Mouse (Mus musculus): ENCODE measurements around the gene Crybb1.

Gene Crybb1

DNA sequence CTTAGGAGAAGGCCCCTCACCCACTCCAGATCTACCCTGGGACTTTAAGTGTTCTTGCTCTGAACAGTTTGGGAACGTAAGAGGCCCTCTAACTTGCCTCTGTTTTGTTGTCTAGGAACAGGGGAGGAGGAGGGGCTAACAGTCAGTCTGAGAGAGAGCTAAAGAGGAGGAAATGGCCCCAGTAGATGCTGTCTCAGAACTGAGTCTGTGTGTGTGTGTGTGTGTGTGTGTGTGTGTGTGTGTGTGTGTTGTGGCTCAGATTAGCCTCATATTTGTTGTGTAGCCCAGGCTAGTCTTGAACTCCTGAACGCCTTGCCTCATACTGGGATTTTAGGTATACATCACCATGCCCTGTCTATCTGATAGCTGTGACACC lies 31.0 kb downstream of the Crybb1 start:
- DNase-seq (ENCODE audit: low read depth, low spot score): no peak

DNA sequence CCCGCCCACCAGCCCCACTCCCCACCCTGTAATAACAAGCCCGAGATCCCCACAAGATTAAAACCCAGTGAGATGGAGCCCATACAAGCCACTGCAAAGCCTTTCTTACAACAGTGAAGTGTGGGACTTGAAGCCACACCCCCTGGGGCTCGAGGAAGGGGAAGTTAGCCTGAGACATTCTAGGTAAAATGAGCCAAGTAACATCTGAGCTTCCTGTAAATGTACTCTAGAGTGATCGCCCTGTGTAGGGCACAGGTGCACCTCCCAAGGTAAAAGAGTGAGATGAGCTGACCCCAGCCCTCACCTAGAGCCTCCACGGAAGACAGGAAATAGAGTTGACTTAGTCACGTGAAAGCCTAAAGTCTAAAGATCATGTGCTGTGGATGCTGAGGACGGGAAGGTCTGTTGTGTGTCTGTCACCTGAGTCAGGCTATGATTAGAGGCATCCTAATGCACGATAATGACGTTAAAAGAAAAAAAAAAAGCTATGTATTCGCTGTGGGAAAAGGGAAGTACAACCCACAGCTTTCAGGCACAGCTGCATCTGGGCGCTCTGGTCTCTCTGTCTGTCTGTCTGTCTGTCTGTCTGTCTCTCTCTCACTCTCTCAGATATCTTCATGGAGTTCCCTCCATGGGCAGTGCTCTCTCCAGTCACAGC lies 31.5 kb downstream of the Crybb1 start:
- DNase-seq (ENCODE audit: low read depth, low spot score): no peak

DNA sequence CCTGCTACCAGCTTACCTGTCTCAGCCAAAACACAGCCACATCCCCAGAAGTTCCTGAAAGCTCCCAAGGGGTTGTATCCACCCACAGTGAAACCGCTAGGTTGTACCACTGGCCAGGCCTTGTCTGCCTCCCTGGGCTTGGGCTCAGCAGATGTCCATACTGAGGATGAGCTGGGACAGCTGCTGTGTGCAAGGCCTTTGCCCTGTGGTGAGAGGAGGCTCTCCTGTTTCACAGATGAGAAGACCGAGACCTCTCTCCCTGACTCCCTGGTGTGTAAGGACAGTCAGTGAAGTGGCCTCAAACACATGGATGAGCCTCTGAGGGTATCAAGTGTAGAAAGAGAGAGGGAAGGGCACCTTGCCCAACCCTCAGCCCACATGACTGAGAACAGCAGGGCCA lies 32.0 kb downstream of the Crybb1 start:
- no peak for DNase-seq (ENCODE audit: low read depth, low spot score)

DNA sequence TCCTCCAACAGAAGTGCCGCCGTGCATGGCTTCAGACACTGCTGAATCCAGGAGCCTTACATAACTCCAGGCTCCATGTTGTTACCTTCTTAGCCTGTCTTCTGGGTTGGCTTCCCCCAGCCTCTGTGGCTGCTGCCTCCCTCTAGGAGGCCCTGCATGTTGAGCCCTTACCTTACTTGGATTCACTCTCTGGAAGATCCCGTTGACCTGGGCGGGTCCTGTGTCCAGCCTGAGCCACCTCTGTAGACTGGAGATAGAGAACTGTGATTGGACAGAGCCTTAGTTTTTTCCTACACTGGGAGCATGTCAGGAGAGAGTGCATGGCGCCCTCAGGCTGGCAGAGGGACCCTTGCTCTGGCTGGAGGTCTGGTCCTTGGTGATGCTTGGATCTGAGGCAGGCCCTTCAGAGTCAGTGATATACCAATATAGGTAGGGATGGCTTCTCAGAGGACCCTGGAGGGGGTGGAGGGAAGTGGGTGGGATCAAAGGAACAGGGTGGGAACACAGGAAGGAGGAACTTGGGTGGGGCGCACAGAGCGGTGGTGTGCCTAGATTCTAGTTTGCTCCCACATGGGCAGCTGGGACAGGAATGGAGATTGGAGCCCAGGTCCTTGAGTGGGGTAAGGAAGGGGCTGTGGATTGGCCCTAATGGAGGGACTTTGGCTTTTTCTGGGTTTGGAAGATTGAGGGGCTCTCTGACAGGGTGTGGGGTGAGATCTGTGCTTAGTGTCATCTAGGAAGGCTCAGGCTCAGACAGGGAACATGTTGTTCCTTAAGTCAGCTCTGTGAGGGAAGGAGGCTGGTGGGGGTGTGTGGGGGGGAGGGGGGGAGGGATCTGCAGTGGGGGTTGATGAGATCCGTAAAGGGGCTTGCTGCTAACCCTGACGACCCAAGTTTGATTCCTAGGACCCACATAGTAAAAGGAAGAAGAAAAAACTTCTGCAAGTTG lies 32.9 kb downstream of the Crybb1 start:
- DNase-seq (ENCODE audit: low read depth, low spot score): no peak

DNA sequence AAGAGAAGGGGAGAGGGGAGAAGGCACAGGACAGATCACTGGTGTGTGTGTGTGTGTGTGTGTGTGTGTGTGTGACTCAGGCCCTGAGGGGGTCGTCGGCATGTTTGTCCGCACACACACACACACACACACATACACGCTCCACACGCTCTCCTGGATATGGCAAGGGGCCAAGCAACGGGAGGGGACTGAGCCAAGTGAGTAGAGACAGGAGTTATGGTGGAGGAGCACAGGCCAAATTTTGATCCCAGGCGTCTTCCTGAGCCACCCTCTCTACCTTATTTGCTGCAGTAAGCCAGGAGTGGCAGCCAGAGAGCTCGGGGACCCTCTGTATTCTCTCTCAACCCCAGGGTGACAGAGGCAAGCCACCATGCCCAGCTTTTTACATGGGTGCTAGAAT lies 33.6 kb downstream of the Crybb1 start:
- no peak for DNase-seq (ENCODE audit: low read depth, low spot score)

DNA sequence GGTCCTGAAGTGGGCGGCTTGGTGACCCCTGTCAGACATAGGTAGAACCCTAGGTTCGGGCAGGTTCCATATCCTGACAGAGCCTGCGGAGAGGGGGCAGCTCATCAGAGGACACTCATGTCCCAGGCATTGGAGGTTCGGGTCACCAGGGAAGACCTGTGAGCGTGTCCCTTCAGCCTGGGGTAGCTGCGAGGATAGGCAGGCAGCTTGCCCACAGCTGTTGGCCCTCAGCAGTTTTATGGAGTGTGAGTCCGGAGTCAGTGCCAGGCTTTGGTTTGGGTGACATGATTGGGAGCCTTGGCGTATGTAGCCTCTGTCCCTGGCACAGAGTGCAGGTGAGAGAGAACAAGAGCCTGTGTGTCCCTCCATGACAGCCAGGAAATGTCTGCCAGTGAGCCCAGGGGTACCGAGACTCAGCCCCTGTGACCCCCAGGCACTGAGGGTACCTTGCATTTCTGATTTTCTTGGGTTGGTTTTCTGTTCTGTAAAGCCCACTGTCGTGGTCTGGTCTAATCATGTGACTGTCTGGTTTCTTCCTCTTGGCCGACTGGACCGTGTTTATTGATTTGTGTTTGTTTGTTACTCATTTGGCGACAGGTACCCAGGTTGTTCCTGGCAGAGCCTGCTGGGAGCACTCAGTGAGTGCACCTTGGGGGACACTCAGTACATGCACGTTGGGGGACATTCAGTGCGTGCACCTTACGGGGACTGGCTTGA lies 34.4 kb downstream of the Crybb1 start:
- no peak for DNase-seq (ENCODE audit: low read depth, low spot score)

DNA sequence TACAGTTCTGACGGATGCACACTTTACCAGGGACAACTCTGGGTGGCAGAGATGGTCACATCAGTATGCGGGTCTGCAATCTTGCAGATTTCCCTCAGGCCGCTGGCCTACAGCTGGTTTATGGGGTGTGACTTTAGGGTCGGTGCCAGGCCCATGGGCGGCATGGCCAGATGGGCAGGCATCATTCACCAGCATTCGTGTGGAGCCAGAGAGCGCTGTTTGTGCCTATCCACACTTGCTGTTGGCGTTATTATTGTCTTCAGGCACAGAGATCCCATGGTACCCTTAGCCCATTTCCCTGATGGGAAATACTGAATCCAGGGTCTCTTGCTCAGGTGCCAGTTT lies 34.9 kb downstream of the Crybb1 start:
- no peak for DNase-seq (ENCODE audit: low read depth, low spot score)

DNA sequence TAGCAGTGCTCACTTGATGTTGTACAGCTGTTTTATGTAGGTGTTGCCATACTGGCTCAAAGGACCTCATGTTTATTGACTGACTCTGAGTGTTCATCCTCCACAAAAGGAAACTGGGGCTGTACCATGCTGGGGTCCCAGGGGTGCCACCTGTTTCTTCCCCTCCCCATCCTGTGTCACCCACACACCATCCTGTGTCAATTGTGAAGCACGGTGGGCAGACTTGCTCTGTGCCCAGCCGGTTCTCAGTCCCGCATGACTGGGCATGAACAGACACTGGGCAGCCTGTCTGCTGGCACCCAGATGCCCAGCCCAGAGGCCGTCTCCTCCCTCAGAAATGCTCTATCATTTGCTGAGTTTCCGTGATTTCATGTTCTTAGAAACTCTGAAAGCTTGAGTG lies 36.3 kb downstream of the Crybb1 start:
- DNase-seq (ENCODE audit: low read depth, low spot score): no peak

DNA sequence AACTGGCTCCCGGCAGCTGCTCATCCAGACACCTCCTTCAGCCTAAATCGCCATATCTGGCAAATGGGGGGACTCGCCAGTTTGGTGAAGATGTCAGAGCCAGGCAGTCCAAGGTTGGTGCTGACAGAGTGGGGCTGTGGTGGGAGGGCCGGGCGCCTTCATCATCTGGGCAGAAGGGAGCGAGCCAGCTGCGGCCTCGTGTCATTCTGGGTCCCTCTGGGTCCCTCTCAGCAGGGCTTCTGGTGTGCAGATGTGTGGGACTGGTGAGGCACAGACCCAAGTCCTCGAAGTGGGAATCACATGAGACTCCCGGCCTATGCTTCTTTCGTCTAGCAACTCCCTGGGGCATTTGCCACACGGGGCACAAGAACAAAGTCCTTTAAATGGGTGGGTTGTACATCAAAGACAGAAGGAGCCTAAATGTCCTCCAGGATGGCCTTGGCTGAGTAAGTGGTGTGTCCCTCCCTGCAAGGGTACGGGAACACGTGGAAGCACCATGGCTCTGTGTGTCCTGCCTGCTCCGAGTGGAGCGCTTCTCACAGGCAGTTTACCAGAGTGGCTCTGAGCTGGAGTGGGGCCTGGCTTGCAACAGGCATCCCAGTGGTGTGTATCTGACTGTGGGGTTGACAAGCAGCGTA lies 36.8 kb downstream of the Crybb1 start:
- no peak for DNase-seq (ENCODE audit: low read depth, low spot score)

DNA sequence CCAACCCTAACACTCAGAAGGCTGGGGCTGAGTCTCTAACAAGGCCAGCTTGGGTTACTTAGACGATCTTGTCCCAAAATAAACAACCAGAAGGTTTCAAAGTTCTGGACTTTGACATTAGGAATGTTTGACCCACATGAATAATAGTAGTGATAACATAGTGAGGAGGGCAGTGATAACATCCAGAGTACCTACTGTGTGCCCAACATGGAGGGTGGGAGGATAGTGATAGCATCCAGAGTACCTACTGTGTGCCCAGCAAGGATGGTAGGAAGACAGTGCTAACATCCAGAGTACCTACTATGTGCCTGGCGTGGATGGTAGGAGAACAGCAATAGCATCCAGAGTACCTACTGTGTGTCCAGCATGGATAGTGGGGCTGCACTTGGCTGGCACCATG lies 38.2 kb downstream of the Crybb1 start:
- DNase-seq (ENCODE audit: low read depth, low spot score): no peak

DNA sequence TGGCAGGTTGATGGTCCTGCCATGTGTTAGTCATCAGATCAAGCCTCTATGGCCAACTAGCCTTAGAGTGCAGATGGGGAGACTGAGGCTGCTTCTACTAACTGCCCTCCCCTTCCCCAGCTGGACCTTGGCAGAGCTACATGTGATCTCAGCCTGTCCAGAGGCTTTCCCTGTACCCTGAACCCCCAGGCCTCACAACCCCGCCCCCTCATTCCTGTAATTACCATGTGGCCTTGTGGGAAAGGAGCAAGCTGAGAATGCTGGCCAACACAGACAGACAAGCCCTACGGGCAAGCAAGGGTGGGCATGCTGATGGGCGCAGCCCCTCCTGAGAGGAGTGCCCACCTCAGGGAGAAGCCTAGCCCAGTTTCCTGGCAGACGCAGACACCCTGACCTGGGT lies 39.1 kb downstream of the Crybb1 start:
- DNase-seq (ENCODE audit: low read depth, low spot score): no peak

DNA sequence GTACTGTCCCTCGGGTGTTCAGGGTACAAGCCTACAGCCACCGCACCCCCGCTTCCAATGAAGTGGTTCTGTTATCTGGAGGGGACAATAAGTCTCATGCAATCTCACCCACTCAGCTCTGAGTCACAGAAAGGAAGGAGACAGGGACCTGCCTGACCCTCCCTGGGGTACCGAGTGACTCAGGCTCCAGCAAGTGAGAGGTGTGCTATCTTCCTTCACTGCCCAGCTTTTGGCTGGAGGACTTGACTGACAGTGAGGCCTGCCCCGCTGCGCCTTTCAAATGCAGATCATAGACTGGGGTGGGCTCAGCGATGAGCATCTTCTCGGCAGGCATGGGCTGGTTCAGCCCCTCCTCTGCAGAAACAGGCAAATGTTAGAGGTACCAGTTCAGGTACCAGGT lies 39.5 kb downstream of the Crybb1 start:
- DNase-seq (ENCODE audit: low read depth, low spot score): no peak

DNA sequence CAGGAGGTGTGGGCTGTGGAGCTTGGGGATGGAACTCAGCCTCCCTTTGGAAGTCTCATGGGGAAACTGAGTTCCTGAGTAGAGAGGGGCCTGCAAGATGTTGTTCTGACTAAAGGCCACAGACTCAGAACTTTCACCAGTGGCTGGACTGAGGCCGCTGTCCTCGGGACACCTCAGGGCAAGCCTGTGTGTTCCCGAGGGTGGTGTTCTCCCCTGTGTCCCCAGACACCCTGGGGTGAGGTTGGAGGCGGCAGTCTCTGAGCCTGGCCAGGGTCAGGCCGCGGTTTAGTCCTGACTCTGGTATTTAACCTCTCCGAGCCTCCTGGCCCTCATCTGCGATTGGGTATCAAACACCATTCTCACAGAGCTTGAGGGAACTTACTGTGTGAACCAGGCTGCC lies 39.9 kb downstream of the Crybb1 start:
- DNase-seq (ENCODE audit: low read depth, low spot score): no peak

DNA sequence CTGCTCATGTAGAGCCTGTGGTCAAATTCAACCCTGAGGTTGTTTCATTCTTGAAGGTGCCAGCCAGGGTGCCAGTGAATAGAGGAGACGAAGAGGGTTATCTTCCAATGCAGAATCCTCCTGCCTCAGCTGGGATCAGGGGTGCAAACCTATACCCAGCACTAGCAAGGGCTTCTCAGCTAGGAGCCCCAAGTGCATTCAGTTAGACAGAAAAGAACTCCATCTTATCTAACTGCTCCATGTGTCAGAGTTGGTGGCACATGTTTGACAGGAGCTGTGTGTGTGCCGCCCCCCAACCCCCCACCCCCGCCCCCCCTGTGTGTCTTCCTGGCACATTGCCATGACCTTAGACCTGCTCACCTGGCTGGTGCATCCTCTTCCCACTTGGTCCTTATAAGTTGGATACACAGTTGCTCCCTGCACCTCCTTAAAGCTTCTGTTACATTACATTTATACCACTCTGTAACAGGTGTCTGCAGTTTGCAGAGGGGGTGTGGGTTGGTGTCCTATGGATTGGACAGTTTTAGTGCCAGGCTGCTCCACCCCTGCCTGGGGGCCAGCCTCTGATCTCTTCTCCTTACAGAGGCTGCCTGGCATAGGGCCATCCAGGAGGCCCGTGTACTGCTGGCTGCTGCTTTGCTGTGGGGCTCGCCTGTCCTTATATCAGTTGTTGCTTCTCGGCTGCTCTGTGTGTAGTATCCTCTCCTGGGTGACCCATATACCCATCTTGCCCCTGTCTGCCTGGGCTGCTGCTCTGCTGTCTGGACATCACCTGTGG lies 41.0 kb downstream of the Crybb1 start:
- no peak for DNase-seq (ENCODE audit: low read depth, low spot score)

DNA sequence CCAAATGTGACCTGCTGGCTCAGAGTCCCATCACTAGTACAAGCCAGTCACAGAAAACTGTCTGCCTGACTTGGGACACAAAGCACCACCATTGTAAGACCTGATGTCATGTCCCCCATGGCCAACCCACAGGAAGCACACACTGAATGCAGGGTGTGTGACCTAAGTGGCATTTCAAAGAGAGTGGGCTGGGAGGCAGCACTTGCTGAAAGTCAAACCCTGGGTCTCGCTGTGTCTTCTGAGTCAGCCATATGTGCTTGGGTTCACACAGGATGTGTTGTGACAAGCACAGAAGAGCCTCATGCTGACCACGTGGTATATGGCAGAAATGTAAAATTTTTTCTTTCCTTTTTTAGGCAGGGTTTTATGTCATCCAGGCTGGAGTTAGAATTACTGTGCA lies 41.6 kb downstream of the Crybb1 start:
- no peak for DNase-seq (ENCODE audit: low read depth, low spot score)

DNA sequence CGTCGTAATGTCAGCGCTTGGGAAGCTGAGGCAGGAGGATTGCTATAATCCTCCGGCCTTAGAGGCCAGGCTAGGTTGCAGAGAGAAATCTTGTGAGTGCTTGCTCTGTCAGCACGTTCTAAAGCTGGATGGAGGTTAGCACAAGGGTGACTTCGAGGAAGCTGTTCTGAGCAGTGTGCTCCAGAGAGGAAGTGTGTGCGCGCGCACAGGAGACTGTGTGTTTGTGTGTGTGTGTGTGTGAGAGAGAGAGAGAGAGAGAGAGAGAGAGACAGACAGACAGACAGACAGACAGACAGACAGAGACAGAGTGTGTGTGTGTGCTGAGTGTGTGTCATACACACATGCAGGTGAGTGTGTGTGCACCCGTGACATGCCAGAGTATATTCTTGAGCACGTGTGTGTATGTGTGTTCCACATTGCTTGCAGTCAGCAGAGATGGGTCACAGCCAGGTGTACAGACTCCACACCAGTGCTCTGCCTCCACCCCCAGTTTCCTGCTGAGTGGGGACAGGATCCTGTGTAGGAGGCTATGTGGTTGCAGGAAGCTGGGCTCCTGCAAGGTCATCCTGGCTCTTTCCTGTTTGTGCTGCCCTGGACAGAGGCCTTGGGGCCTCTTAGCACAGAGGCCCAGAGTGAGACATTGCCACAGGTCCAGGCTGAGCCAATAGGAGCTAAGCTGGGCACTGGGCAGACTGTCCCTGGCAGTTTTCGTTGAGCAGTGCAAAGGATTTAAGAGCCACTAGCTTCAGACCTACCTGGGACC lies 42.8 kb downstream of the Crybb1 start:
- no peak for DNase-seq (ENCODE audit: low read depth, low spot score)

DNA sequence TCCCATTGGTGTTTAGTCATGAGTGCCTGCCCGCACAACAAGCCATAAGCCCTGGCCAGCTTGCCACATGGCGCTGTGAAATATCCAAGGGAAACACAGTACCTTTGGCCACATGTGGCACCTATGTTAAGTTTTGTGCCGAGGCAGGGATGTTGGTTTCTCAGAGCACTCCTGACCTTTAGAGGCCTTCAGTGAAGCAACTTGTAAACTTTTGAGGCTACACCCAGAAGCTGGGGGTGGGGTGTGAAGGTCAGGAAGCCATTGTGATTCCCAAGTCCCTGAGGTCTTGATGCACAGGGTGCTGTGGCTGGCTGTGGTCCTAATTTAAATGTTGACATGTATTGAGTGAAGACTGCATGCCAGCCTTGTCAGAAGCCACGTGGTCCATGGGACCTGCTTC lies 43.8 kb downstream of the Crybb1 start:
- DNase-seq (ENCODE audit: low read depth, low spot score): no peak

DNA sequence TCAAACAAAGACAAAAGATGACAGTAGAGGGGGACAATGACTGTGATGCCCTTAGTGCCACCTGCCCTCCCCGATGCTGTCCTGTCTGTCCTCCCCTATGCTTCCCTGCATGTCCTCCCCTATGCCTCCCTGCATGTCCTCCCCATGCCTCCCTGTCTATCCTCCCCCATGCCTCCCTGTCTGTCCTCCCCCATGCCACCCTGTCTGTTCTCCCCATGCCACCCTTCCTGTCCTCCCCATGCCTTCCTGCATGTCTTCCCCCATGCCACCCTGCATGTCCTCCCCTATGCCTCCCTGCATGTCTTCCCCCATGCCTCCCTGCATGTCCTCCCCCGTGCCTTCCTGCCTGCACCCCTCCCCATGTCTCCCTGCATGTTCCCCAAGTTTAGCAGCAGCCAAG lies 44.5 kb downstream of the Crybb1 start:
- DNase-seq (ENCODE audit: low read depth, low spot score): no peak

DNA sequence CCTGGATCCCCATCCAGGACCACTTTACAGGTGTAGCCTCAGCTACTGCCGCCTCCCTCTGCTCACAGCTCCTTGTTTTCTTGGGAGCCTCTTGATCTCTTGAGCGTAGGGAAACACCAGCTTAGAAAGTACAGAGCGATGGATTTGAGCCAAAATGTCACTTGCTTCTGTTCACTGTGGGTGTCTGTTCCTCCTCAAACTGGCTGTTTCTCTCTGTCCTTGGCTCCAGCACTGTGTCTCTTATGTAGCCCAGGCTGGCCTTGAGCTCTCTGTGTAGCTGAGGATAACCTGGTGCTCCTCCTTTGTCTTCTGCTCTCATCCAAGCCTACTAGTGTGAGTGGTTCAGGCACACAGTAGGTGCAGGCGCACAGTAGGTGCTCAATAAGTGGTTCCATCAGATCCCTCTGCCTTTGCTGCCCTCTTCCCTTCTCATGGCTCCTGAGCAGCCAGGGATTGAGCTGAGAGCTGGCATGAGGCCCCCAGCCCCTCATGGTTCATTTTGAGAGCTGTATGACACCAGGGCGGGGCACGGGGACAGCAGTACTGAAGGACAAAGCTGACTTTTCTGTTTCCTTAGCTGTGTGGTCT lies 45.2 kb downstream of the Crybb1 start:
- no peak for DNase-seq (ENCODE audit: low read depth, low spot score)

DNA sequence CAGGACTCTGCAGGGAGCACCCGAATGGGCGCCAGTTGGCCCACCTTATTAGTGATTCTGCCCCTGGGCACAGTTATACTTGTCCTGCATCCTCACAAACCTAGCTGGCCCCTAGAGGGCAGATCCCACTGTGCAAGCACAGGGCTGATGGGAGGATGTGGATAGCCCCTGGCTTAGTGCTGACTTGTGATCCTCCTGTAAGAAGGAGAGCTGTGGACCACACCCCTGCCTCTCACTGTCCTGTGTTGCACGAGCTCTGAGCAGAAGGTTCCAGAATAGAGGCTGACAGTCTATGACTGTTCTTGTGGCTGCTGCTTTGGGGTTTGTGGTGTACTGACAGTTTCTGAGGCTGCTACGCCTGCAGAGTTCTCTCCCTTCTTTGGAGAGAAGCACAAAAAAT lies 46.1 kb downstream of the Crybb1 start:
- DNase-seq (ENCODE audit: low read depth, low spot score): no peak
